Mouse (Mus musculus): ENCODE measurements around the gene Sp6.

DNA sequence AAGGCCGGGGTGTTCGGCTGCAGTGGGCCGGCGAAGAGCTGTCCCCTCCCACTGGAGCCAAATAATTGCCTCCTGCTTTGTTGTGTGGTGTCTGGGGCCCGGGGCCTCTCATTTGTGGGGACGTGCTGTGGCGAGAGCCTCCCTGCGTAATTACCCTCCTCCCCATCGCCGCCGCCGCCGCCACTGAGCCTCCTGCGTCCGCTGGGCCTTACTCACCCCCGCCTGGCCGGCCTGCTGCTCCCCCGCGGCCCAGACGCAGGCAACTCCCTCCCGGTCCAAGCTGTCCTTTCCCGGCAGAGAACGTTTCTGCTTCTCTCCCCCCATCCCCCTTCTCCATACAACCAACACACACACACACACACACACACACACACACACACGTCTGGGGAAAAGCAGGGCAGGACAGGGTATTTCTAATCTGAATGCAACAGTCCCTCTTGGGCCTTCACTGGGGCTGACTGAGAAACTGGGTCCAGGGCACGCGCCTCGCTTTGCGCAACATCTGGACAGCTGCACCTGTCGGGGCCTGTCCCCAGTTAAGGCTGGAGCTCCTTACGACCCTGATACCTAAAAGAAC, 15.7 kb upstream of the Sp6 start:
- TF ChIP-seq CTCF (IDR thresholded peaks at IDR 0.05; ENCODE audit: low read depth, low read length) = no peak
- no peak for TF ChIP-seq POLR2A (IDR thresholded peaks at IDR 0.05; ENCODE audit: extremely low read depth, insufficient read depth, low read length)
